ENCODE assay signal across 15 mouse cellular contexts in the genomic region with DNA sequence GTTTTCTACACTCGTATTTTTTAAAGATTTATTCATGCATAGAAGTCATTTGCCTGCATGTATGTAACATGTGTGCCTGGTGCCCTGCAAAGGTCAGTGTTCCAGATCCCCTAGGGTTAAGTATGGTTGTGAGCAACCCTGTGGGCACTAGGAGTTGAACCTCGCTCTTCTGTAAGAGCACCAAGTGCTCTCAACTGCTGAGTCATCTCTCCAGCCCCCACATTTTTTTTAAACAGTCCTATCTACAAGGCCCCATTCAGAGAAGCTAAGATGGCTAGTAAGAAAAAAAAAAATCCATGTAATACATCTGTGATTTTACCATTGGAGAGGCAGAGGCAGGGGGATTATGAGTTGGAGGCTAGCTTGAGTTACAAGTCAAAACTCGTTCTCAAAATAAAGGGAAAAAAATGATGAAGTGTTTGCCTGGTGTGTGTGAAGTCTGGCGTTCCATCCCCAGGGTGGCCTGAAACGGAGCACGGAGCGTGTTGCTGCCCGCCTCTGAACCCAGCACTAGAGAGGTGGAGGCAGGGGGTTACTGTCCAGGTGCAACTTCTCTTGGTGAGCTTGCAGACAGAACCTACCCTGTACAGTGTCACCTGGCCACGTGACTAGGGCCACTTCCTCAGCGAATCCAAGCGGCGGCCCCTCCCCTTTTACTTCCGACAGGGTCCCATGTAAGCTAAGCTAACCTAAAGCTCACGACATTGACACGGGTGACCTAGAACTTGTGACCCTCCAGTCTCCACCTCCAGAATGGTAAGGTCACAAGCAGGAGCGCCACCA. TPM values are rescaled to one million over a fixed set of nuclear protein-coding genes. Genes with fewer than 3 reads are reported as not detected.
DNase-seq lines count a peak whose midpoint lies in the region; ATAC-seq lines count a peak whose summit lies in the region.
"Had no signal": no experiment of that assay in that cellular context is flagged by ENCODE, and none has a peak within 500 bp of the region (broad histone marks: within the 10 kb centered on the region; RNA-seq: fewer than 3 reads in every experiment).

No protein-coding gene starts in this region.

- DNase-seq in heart, adult 8-10 months (ENCODE audit: low spot score): no peak
- DNase-seq in B cell, adult 2 months: peak; percentile 53 to 57
- DNase-seq in naive thymus-derived CD4-positive, alpha-beta T cell, adult 2 months (ENCODE audit: low read depth): peak; percentile 68
- DNase-seq in adrenal gland, postnatal 14 days: no peak
- no peak for DNase-seq in adrenal gland, postnatal 25 days
- no peak for DNase-seq in layer of hippocampus, postnatal 25 days (ENCODE audit: extremely low spot score in 1 of 2, low spot score in 1 of 2)
- DNase-seq: adrenal gland, postnatal 36 days; cerebellum, postnatal 36 days; kidney, postnatal 10 days; retina, postnatal 1 day had no signal

- no peak for ATAC-seq in heart, embryonic 11.5 days (replicated peaks; ENCODE audit: insufficient number of reproducible peaks, low FRiP score, low TSS enrichment)
- peak; percentile 27; the same call in 1 of the 2 replicates for ATAC-seq in embryonic facial prominence, embryonic 15.5 days (ENCODE audit: insufficient number of reproducible peaks, low FRiP score, low TSS enrichment, low read depth)
- ATAC-seq: midbrain, embryonic 15.5 days had no signal

- no peaks in the 10 kb centered on the region for H3K9me3 ChIP-seq in heart, embryonic 11.5 days (replicated peaks; ENCODE audit: control insufficient read depth, low read length)
- H3K9me3 ChIP-seq in embryonic facial prominence, embryonic 15.5 days (replicated peaks): no peaks in the 10 kb centered on the region
- H3K9me3 ChIP-seq: midbrain, embryonic 15.5 days had no signal

- no peaks in the 10 kb centered on the region for H3K36me3 ChIP-seq in heart, embryonic 11.5 days (ENCODE audit: control insufficient read depth, insufficient read depth, low read length)
- H3K36me3 ChIP-seq in embryonic facial prominence, embryonic 15.5 days: no peaks in the 10 kb centered on the region
- H3K36me3 ChIP-seq: midbrain, embryonic 15.5 days had no signal

- no peaks in the 10 kb centered on the region for H3K27me3 ChIP-seq in heart, embryonic 11.5 days (ENCODE audit: control insufficient read depth, insufficient read depth, low read length)
- no peaks in the 10 kb centered on the region for H3K27me3 ChIP-seq in embryonic facial prominence, embryonic 15.5 days
- H3K27me3 ChIP-seq: midbrain, embryonic 15.5 days had no signal

- H3K4me3 ChIP-seq in heart, embryonic 11.5 days (ENCODE audit: low read depth, low read length): no peak overlapping the region
- H3K4me3 ChIP-seq in embryonic facial prominence, embryonic 15.5 days (replicated peaks): no peak overlapping the region
- H3K4me3 ChIP-seq: midbrain, embryonic 15.5 days had no signal

- peak overlapping the region; percentile 11; the same call in 1 of the 2 replicates for H3K4me2 ChIP-seq in heart, embryonic 11.5 days
- H3K4me2 ChIP-seq in embryonic facial prominence, embryonic 15.5 days (replicated peaks): no peak overlapping the region
- H3K4me2 ChIP-seq: midbrain, embryonic 15.5 days had no signal

- no peak overlapping the region for H3K27ac ChIP-seq in heart, embryonic 11.5 days (ENCODE audit: low read depth, low read length)
- H3K27ac ChIP-seq in embryonic facial prominence, embryonic 15.5 days (replicated peaks): no peak overlapping the region
- H3K27ac ChIP-seq: midbrain, embryonic 15.5 days had no signal

- H3K9ac ChIP-seq in heart, embryonic 11.5 days (ENCODE audit: low read depth, low read length): no peak overlapping the region
- no peak overlapping the region for H3K9ac ChIP-seq in embryonic facial prominence, embryonic 15.5 days
- H3K9ac ChIP-seq: midbrain, embryonic 15.5 days had no signal

- WGBS in heart, embryonic 11.5 days (ENCODE audit: insufficient replicate concordance): 60% methylated on average over 16 of the region's 16 CpGs
- WGBS in embryonic facial prominence, embryonic 15.5 days: 55% methylated on average over 16 of the region's 16 CpGs

- H3K4me1 ChIP-seq in heart, embryonic 11.5 days (ENCODE audit: control insufficient read depth, insufficient read depth, low read length): 0 out of 2 replicates have a peak, but pooled peaks cover 5% of the 10 kb centered on the region
- H3K4me1 ChIP-seq in embryonic facial prominence, embryonic 15.5 days: 0 out of 2 replicates have a peak, but pooled peaks cover 5% of the 10 kb centered on the region
- H3K4me1 ChIP-seq: midbrain, embryonic 15.5 days had no signal

RNA-seq across cellular contexts. Expression of gene Rcc2, which starts 10.3 kb away (rescaled TPM):
- 23.3 and 24.6 TPM in 2 replicates for polyA plus RNA-seq in heart, embryonic 11.5 days (2014; fragmentation: Nextera tagmentation; extraction: Ambion mirVana)
- 10 to 100 TPM; 11.4 to 12.5 (median 11.9) TPM for total RNA-seq in heart, adult 8-10 months (2022)
- 47.0 and 55.0 TPM in 2 replicates for polyA plus RNA-seq in embryonic facial prominence, embryonic 15.5 days (2015; fragmentation: Nextera tagmentation; extraction: Ambion mirVana)
- 71.3 and 74.2 TPM in 2 replicates for total RNA-seq in adrenal gland, postnatal 14 days (2021)
- total RNA-seq in adrenal gland, postnatal 25 days (2021): 82.0 and 87.5 TPM in 2 replicates
- total RNA-seq in layer of hippocampus, postnatal 25 days (2021): 10 to 100 TPM; 87.9 to 88.8 TPM

RNA-seq across cellular contexts. Expression of gene Arhgef10l, which starts 24.3 kb away (rescaled TPM):
- polyA plus RNA-seq in heart, embryonic 11.5 days (2014; fragmentation: Nextera tagmentation; extraction: Ambion mirVana): 9.7 and 12.9 TPM in 2 replicates
- total RNA-seq in heart, adult 8-10 months (2022): 10 to 100 TPM; 59.6 to 80.5 (median 71.9) TPM
- polyA plus RNA-seq in embryonic facial prominence, embryonic 15.5 days (2015; fragmentation: Nextera tagmentation; extraction: Ambion mirVana): 17.0 and 18.6 TPM in 2 replicates
- 13.1 and 15.3 TPM in 2 replicates for total RNA-seq in adrenal gland, postnatal 14 days (2021)
- total RNA-seq in adrenal gland, postnatal 25 days (2021): 10.0 and 16.6 TPM in 2 replicates
- 10 to 100 TPM; 43.4 to 46.6 TPM for total RNA-seq in layer of hippocampus, postnatal 25 days (2021)

RNA-seq across cellular contexts. Expression of gene Padi6, which starts 52.4 kb away (rescaled TPM):
- not detected in 2 replicates for polyA plus RNA-seq in heart, embryonic 11.5 days (2014; fragmentation: Nextera tagmentation; extraction: Ambion mirVana)
- not detected for total RNA-seq in heart, adult 8-10 months (2022)
- polyA plus RNA-seq in embryonic facial prominence, embryonic 15.5 days (2015; fragmentation: Nextera tagmentation; extraction: Ambion mirVana): not detected in 2 replicates
- not detected in 2 replicates for total RNA-seq in adrenal gland, postnatal 14 days (2021)
- total RNA-seq in adrenal gland, postnatal 25 days (2021): 0.15 TPM in 1 of 2 replicates, not detected in the other
- total RNA-seq in layer of hippocampus, postnatal 25 days (2021): not detected
- total RNA-seq: adrenal gland, postnatal 36 days had no signal
- polyA plus RNA-seq: C2C12; heart, postnatal 0 days had no signal

Comparison
In these comparisons a context has a peak if more than half of its experiments do, and no peak if none do; other contexts are left out.
1. DNase-seq: peak in B cell, adult 2 months (2 of 2) and naive thymus-derived CD4-positive, alpha-beta T cell, adult 2 months (single experiment); none in heart, adult 8-10 months (single experiment), adrenal gland, postnatal 14 days (single experiment), adrenal gland, postnatal 25 days (single experiment) and layer of hippocampus, postnatal 25 days (0 of 2).